Mouse (Mus musculus) thymus, adult 2 months (tissue): ENCODE results near the gene Abraxas2. TPM values are rescaled to one million over a fixed set of nuclear protein-coding genes. Genes with fewer than 3 reads are reported as not detected.

ENCODE experiments used
- DNase-seq: peaks from one replicate; pipeline ENCODE4 v3.0.0; 2021
- H3K27ac ChIP-seq: fragments of 200-500 bp; 2 replicates; pipeline ENCODE4 v1.5.1; 2012; ENCODE audit warnings: low read length, control low read depth; ENCODE audit not compliant: control insufficient read depth, insufficient read depth
- H3K27me3 ChIP-seq: fragments of 200-500 bp; 2 replicates; pipeline ENCODE4 v1.6.1; 2012; ENCODE audit warnings: mild to moderate bottlenecking, low read length, moderate library complexity, mixed read lengths; ENCODE audit not compliant: control insufficient read depth, insufficient read depth
- H3K36me3 ChIP-seq: fragments of 200-500 bp; 2 replicates; pipeline ENCODE4 v1.6.1; 2012; ENCODE audit warnings: mild to moderate bottlenecking, low read length, moderate library complexity; ENCODE audit not compliant: control insufficient read depth, insufficient read depth
- H3K4me1 ChIP-seq: fragments of 200-500 bp; replicated peaks from 2 replicates; pipeline ENCODE4 v1.6.1; 2012; ENCODE audit warnings: low read length; ENCODE audit not compliant: control insufficient read depth, insufficient read depth
- H3K4me3 ChIP-seq: fragments of 200-500 bp; 2 replicates; pipeline ENCODE4 v1.5.1; 2012; ENCODE audit warnings: mild to moderate bottlenecking, low read length, control low read depth, moderate library complexity; ENCODE audit not compliant: control insufficient read depth, insufficient read depth
- CTCF ChIP-seq: fragments of 200-500 bp; IDR thresholded peaks from 2 replicates; pipeline ENCODE4 v1.5.1; 2012; ENCODE audit warnings: mild to moderate bottlenecking, control low read depth, low read length, moderate library complexity, borderline replicate concordance; ENCODE audit not compliant: control insufficient read depth, poor library complexity, insufficient read depth; ENCODE audit errors: extremely low read depth
- POLR2A ChIP-seq: fragments of 200-500 bp; IDR thresholded peaks from 2 replicates; pipeline ENCODE4 v1.6.1; 2012; ENCODE audit warnings: mild to moderate bottlenecking, low read length, control low read depth, moderate library complexity; ENCODE audit not compliant: control insufficient read depth, poor library complexity, insufficient read depth; ENCODE audit errors: extremely low read depth
- WGBS: fragments of 180-500 bp; shearing (Covaris S2); methylation state at CpG from one replicate; pipeline ENCODE4 v1.1.7; 2018; 5-methylcytosine and 5-hydroxymethylcytosine counted together
- polyA plus RNA-seq: library from polyadenylated mRNA; depleted of rRNA; stranded (reverse); fragments of >200 nt; gene quantifications from 2 replicates; pipeline ENCODE4 v1.2.3, GENCODE M21; 2012

Gene Abraxas2
- polyA plus RNA-seq, 1 experiment, result 12.8 TPM

GRCm38 (mm10) chr7:132823832-132824231 is 35.2 kb upstream of the Abraxas2 start:
- Histone ChIP-seq H3K36me3 (peaks cover 16% of the 10 kb centered on the region), H3K27ac (no peak overlapping the region), H3K4me1 (no peaks in the 10 kb centered on the region), H3K27me3 (no peaks in the 10 kb centered on the region), H3K4me3 (no peak overlapping the region)
- no peak for DNase-seq
- no peak for TF ChIP-seq CTCF
- no peak for TF ChIP-seq POLR2A

GRCm38 (mm10) chr7:132824346-132825022 is 34.5 kb upstream of the Abraxas2 start:
- WGBS, result 24% methylated on average over 1 of the region's 1 CpGs
- no peaks in the 10 kb centered on the region for H3K27me3 ChIP-seq
- H3K4me3 ChIP-seq, result no peak overlapping the region
- H3K36me3 ChIP-seq, result peaks cover 16% of the 10 kb centered on the region
- H3K27ac ChIP-seq, result no peak overlapping the region
- DNase-seq, result no peak
- no peaks in the 10 kb centered on the region for H3K4me1 ChIP-seq
- TF ChIP-seq CTCF (no peak), POLR2A (no peak)

GRCm38 (mm10) chr7:132830955-132831354 is 28.1 kb upstream of the Abraxas2 start:
- peaks cover 29% of the 10 kb centered on the region for H3K36me3 ChIP-seq
- TF ChIP-seq POLR2A (no peak), CTCF (no peak)
- H3K4me3 ChIP-seq, result no peak overlapping the region
- no peaks in the 10 kb centered on the region for H3K4me1 ChIP-seq
- no peak for DNase-seq
- H3K27ac ChIP-seq, result no peak overlapping the region
- no peaks in the 10 kb centered on the region for H3K27me3 ChIP-seq
- 93% methylated on average over 4 of the region's 4 CpGs for WGBS

- Histone ChIP-seq H3K27me3 (no peaks in the 10 kb centered on the region), H3K4me3 (no peak overlapping the region), H3K4me1 (no peaks in the 10 kb centered on the region), H3K27ac (no peak overlapping the region), H3K36me3 (peaks cover 10% of the 10 kb centered on the region)
- 96% methylated on average over 5 of the region's 5 CpGs for WGBS
- DNase-seq, result no peak
- TF ChIP-seq POLR2A (no peak), CTCF (no peak)
Measured at GRCm38 (mm10) chr7:132841287-132841686, 17.7 kb upstream of the Abraxas2 start.

GRCm38 (mm10) chr7:132842455-132842854 is 16.6 kb upstream of the Abraxas2 start:
- TF ChIP-seq POLR2A, result no peak
- TF ChIP-seq CTCF, result no peak
- no peak overlapping the region for H3K4me3 ChIP-seq

GRCm38 (mm10) chr7:132843152-132843551 is 15.9 kb upstream of the Abraxas2 start:
- 70% methylated on average over 3 of the region's 3 CpGs for WGBS
- Histone ChIP-seq H3K4me1 (no peaks in the 10 kb centered on the region), H3K27ac (no peak overlapping the region), H3K27me3 (no peaks in the 10 kb centered on the region), H3K36me3 (peaks cover 10% of the 10 kb centered on the region), H3K4me3 (no peak overlapping the region)
- DNase-seq, result no peak
- TF ChIP-seq POLR2A, result no peak
- no peak for TF ChIP-seq CTCF

More at GRCm38 (mm10) chr7:132842455-132842854, 16.6 kb upstream of the Abraxas2 start:
- no peak overlapping the region for H3K27ac ChIP-seq
- H3K4me1 ChIP-seq, result no peaks in the 10 kb centered on the region
- no peaks in the 10 kb centered on the region for H3K27me3 ChIP-seq
- peaks cover 10% of the 10 kb centered on the region for H3K36me3 ChIP-seq
- 93% methylated on average over 1 of the region's 1 CpGs for WGBS
- DNase-seq, result no peak

- Histone ChIP-seq H3K4me1 (peaks cover 4% of the 10 kb centered on the region), H3K27me3 (no peaks in the 10 kb centered on the region), H3K36me3 (no peaks in the 10 kb centered on the region; the same call in 1 of the 2 replicates), H3K4me3 (peak within 1 kb of the TSS; percentile 70), H3K27ac (peak within 1 kb of the TSS; percentile 17)
- peak; percentile 82 for DNase-seq
- TF ChIP-seq CTCF, result 0 out of 2 replicates have a peak, but pooled peaks have one; percentile 44
- TF ChIP-seq POLR2A, result peak; percentile 61; the same call in 1 of the 2 replicates
- under 1% methylated on average over 37 of the region's 37 CpGs for WGBS
Measured at GRCm38 (mm10) chr7:132852173-132852844, 6.7 kb upstream of the Abraxas2 start, which contains the start of gene Eef1akmt2. Gene Eef1akmt2 (minus strand): TSS chr7:132852673.
